ENCODE assay signal across 1 mouse cellular context in genomic region chr7:45786661-45787413, GRCm38 (mm10).
TF ChIP-seq lines count a peak whose summit lies in the region.

No protein-coding gene starts in this region.

TF ChIP-seq in ES-E14, 5 proteins besides CTCF, POLR2A, EP300 and RAD21 (continued from another document):
- TF ChIP-seq ZC3H11A (IDR thresholded peaks at IDR 0.05; ENCODE audit: borderline replicate concordance, low read depth, low read length) = no peak
